ENCODE assay signal across 20 mouse cellular contexts in genomic region chr5:65338394-65338793, GRCm38 (mm10). TPM values are rescaled to one million over a fixed set of nuclear protein-coding genes. Genes with fewer than 3 reads are reported as not detected.
DNase-seq lines count a peak whose midpoint lies in the region; ATAC-seq and TF ChIP-seq lines count a peak whose summit lies in the region.
"Had no signal": no experiment of that assay in that cellular context is flagged by ENCODE, and none has a peak within 500 bp of the region (broad histone marks: within the 10 kb centered on the region; RNA-seq: fewer than 3 reads in every experiment).

No protein-coding gene starts in this region.

- peak; percentile 48 for TF ChIP-seq CTCF in liver, adult 2 months (IDR thresholded peaks at IDR 0.05; ENCODE audit: low read depth, low read length)

- H3K36me3 ChIP-seq in liver, adult 2 months (ENCODE audit: control insufficient read depth, insufficient read depth, low read length) = no peaks in the 10 kb centered on the region
- H3K36me3 ChIP-seq in hindbrain, embryonic 13.5 days = no peaks in the 10 kb centered on the region
- H3K36me3 ChIP-seq: heart, embryonic 15.5 days; midbrain, embryonic 13.5 days; neural tube, embryonic 13.5 days had no signal

- H3K4me1 ChIP-seq in liver, adult 2 months (ENCODE audit: control insufficient read depth, insufficient read depth, low read length) = peaks cover 9% of the 10 kb centered on the region
- peaks cover 8% of the 10 kb centered on the region; the same call in 1 of the 2 replicates for H3K4me1 ChIP-seq in hindbrain, embryonic 13.5 days (replicated peaks)

- no peak overlapping the region for H3K27ac ChIP-seq in liver, adult 2 months (replicated peaks; ENCODE audit: insufficient read depth, low read depth, low read length)
- no peak overlapping the region for H3K27ac ChIP-seq in hindbrain, embryonic 13.5 days
- H3K27ac ChIP-seq: embryonic facial prominence, embryonic 13.5 days; heart, embryonic 15.5 days; midbrain, embryonic 13.5 days; neural tube, embryonic 13.5 days had no signal

- peak; percentile 32 for DNase-seq in CD4-positive, CD25-positive, alpha-beta regulatory T cell, adult 2 months (ENCODE audit: low read depth, low spot score)
- no peak for DNase-seq in liver, adult 2 months (ENCODE audit: extremely low read depth, low read depth, low spot score)
- DNase-seq in liver (no peak), 3T3-L1 (ENCODE audit: low read depth, low spot score) (peak; percentile 25), ZHBTc4 (ENCODE audit: low read depth, low spot score) (peak; percentile 56)
- no peak for DNase-seq in cerebellum, adult 18-20 months
- DNase-seq: adrenal gland, postnatal 36 days; cerebellum, adult 9-10 months; gastrocnemius, postnatal 25 days; kidney, postnatal 4 days; lung, postnatal 10 days; retina, postnatal 1 day had no signal

- ATAC-seq in CD4-positive, CD25-positive, alpha-beta regulatory T cell, adult 4 months = no peak
- ATAC-seq in hindbrain, embryonic 13.5 days (ENCODE audit: low FRiP score) = no peak
- ATAC-seq: forebrain, embryonic 14.5 days; inflammation-experienced regulatory T-cells, adult 6 months; midbrain, embryonic 13.5 days had no signal

- 80% methylated on average over 6 of the region's 6 CpGs for WGBS in liver, adult 2 months
- 84% methylated on average over 6 of the region's 6 CpGs for WGBS in hindbrain, embryonic 13.5 days

- H3K4me2 ChIP-seq in hindbrain, embryonic 13.5 days = no peak overlapping the region
- H3K4me2 ChIP-seq: embryonic facial prominence, embryonic 13.5 days; heart, embryonic 15.5 days; midbrain, embryonic 13.5 days; neural tube, embryonic 13.5 days had no signal

- peaks cover 13% of the 10 kb centered on the region for H3K79me2 ChIP-seq in liver, adult 2 months (ENCODE audit: control insufficient read depth, insufficient read depth, low read length)

- H3K9ac ChIP-seq in liver, adult 2 months (ENCODE audit: low read depth, low read length) = no peak overlapping the region
- H3K9ac ChIP-seq in hindbrain, embryonic 13.5 days = no peak overlapping the region
- H3K9ac ChIP-seq: embryonic facial prominence, embryonic 13.5 days; heart, embryonic 15.5 days; midbrain, embryonic 13.5 days; neural tube, embryonic 13.5 days had no signal

- no peak overlapping the region for H3K4me3 ChIP-seq in liver, adult 2 months (ENCODE audit: insufficient read depth, low read depth, low read length)
- H3K4me3 ChIP-seq in hindbrain, embryonic 13.5 days = no peak overlapping the region
- H3K4me3 ChIP-seq: embryonic facial prominence, embryonic 13.5 days; heart, embryonic 15.5 days; midbrain, embryonic 13.5 days; neural tube, embryonic 13.5 days had no signal

- no peak for TF ChIP-seq POLR2A in liver, adult 2 months (IDR thresholded peaks at IDR 0.05; ENCODE audit: extremely low read depth, insufficient read depth, low read length)

- H3K9me3 ChIP-seq in hindbrain, embryonic 13.5 days = no peaks in the 10 kb centered on the region
- H3K9me3 ChIP-seq: embryonic facial prominence, embryonic 13.5 days; heart, embryonic 15.5 days; midbrain, embryonic 13.5 days; neural tube, embryonic 13.5 days had no signal

- H3K27me3 ChIP-seq in liver, adult 2 months (ENCODE audit: control insufficient read depth, insufficient read depth, low read length) = no peaks in the 10 kb centered on the region
- H3K27me3 ChIP-seq in hindbrain, embryonic 13.5 days = no peaks in the 10 kb centered on the region
- H3K27me3 ChIP-seq: embryonic facial prominence, embryonic 13.5 days; heart, embryonic 15.5 days; midbrain, embryonic 13.5 days; neural tube, embryonic 13.5 days had no signal

RNA-seq across cellular contexts. Expression of gene Rfc1, which starts 2.9 kb away (rescaled TPM):
- polyA plus RNA-seq in CD4-positive, CD25-positive, alpha-beta regulatory T cell, adult 4 months (2017; shearing (Covaris generic)) = 10 to 100 TPM; 76.5 to 78.8 TPM
- total RNA-seq in liver, adult 2 months (2014; rRNA removed) = 16.5 and 19.3 TPM in 2 replicates
- polyA plus RNA-seq in liver, adult 2 months (2012; rRNA removed) = 3.7 and 4.6 TPM in 2 replicates
- polyA plus RNA-seq in hindbrain, embryonic 13.5 days (2015; fragmentation: Nextera tagmentation; extraction: Ambion mirVana) = 39.2 and 40.6 TPM in 2 replicates

RNA-seq across cellular contexts. Expression of gene Klb, which starts 9.7 kb away (rescaled TPM):
- not detected for polyA plus RNA-seq in CD4-positive, CD25-positive, alpha-beta regulatory T cell, adult 4 months (2017; shearing (Covaris generic))
- total RNA-seq in liver, adult 2 months (2014; rRNA removed) = 40.2 and 49.9 TPM in 2 replicates
- 16.7 and 17.7 TPM in 2 replicates for polyA plus RNA-seq in liver, adult 2 months (2012; rRNA removed)
- 0.09 TPM in 1 of 2 replicates, not detected in the other for polyA plus RNA-seq in hindbrain, embryonic 13.5 days (2015; fragmentation: Nextera tagmentation; extraction: Ambion mirVana)
- polyA plus RNA-seq: forebrain, embryonic 14.5 days; heart, embryonic 15.5 days; inflammation-experienced regulatory T-cells, adult 6 months had no signal

RNA-seq across cellular contexts. Expression of gene Rpl9, which starts 52.9 kb away (rescaled TPM):
- polyA plus RNA-seq in CD4-positive, CD25-positive, alpha-beta regulatory T cell, adult 4 months (2017; shearing (Covaris generic)) = 1,000 to 10,000 TPM; 2,375 to 2,759 TPM
- 423 and 451 TPM in 2 replicates for total RNA-seq in liver, adult 2 months (2014; rRNA removed)
- polyA plus RNA-seq in liver, adult 2 months (2012; rRNA removed) = 91.1 and 95.8 TPM in 2 replicates
- polyA plus RNA-seq in hindbrain, embryonic 13.5 days (2015; fragmentation: Nextera tagmentation; extraction: Ambion mirVana) = 660 and 683 TPM in 2 replicates

RNA-seq across cellular contexts. Expression of gene Lias, which starts 52.9 kb away (rescaled TPM):
- polyA plus RNA-seq in CD4-positive, CD25-positive, alpha-beta regulatory T cell, adult 4 months (2017; shearing (Covaris generic)) = 10 to 100 TPM; 31.6 to 44.7 TPM
- total RNA-seq in liver, adult 2 months (2014; rRNA removed) = 25.0 and 30.8 TPM in 2 replicates
- polyA plus RNA-seq in liver, adult 2 months (2012; rRNA removed) = 11.1 and 13.3 TPM in 2 replicates
- 60.9 and 61.6 TPM in 2 replicates for polyA plus RNA-seq in hindbrain, embryonic 13.5 days (2015; fragmentation: Nextera tagmentation; extraction: Ambion mirVana)

Comparison
In these comparisons a context has a peak if more than half of its experiments do, and no peak if none do; other contexts are left out.
1. DNase-seq: peak in CD4-positive, CD25-positive, alpha-beta regulatory T cell, adult 2 months (single experiment), 3T3-L1 (single experiment) and ZHBTc4 (single experiment); none in liver, adult 2 months (single experiment), liver (single experiment) and cerebellum, adult 18-20 months (0 of 2).
2. RNA of gene Klb, which starts 9.7 kb away (polyA plus RNA-seq): 16.7 to 17.7 TPM in liver, adult 2 months; 0.09 TPM in hindbrain, embryonic 13.5 days and not detected in CD4-positive, CD25-positive, alpha-beta regulatory T cell, adult 4 months; every median in the first group is over 10 times any median in the second.